Mouse (Mus musculus): ENCODE results near the gene Fam98c. TPM values are rescaled to one million over a fixed set of nuclear protein-coding genes. Genes with fewer than 3 reads are reported as not detected.
"Not testable (repeated sequence)": the region's sequence is repeated elsewhere in the genome, so short reads cannot be mapped to it uniquely, and the experiment has no call there.

Fam98c gene
- 17.7 and 17.8 TPM in 2 replicates for polyA plus RNA-seq (2014; fragmentation: Nextera tagmentation; extraction: Ambion mirVana)

DNA sequence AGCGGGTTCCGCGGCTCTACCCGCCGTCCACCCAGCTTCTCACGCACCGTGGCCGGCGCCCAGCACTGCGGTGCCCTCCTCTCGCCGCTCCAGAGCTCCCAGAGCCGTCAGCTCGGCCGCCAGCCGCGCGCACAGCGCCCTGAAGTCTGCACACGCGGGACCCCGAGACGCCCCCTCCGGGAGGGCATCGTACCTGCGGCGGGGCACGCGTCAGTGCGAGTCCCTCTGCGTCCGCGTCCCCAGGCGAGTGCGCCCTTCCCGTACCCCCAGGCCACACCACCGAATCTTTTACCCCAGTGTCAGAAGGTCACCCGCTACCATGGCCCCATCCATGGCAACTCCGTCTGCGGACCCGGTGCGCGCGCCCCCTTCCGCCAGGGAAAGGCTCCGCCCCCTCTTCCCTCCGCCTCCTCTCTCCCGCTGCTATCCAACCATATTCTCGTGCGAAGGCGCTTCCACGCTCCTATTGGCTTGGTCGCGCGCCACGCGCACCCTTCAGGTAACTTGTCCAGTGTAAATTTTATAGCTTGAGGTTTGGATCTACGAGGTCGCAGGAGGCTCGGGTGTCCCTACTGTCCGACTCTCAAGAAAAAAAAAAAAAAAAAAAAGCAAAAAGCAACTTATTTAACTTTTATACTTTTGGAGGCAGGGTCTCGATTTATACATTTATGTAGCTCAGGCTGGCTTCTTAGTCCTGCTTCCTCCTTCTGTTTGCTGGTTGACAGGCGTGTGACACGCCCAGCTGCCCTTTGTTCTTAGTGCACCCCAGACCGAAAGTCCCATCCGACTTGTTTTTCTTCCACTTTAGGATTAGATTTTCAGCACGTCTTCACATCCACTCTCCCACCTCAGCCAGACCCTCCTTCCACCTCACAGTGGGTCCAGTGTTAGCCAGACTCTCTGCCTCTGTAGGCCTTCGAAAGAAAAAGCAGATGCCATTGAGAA is at the start of gene Fam98c:
Gene Fam98c, minus strand, starts transcription at position 397 of the 945 bp plus-strand sequence.
- no peaks in the 10 kb centered on the region for H3K9me3 ChIP-seq (ENCODE audit: control insufficient read depth, low read depth, low read length)
- peak within 1 kb of the TSS; percentile 95 for H3K4me2 ChIP-seq (replicated peaks; ENCODE audit: low read depth, low read length)
- H3K27me3 ChIP-seq (ENCODE audit: control insufficient read depth, insufficient read depth, low read length): 0 out of 2 replicates have a peak, but pooled peaks cover 6% of the 10 kb centered on the region
- H3K4me3 ChIP-seq (ENCODE audit: low read depth, low read length): peak within 1 kb of the TSS; percentile 85
- 3% methylated on average over 61 of the region's 68 CpGs for WGBS
- ATAC-seq (ENCODE audit: insufficient number of reproducible peaks, insufficient read depth, low FRiP score, low read depth): peak; percentile 81
- H3K27ac ChIP-seq (ENCODE audit: low read length): peak within 1 kb of the TSS; percentile 85; the same call in 1 of the 2 replicates
- peak within 1 kb of the TSS; percentile 61 for H3K9ac ChIP-seq (replicated peaks; ENCODE audit: low read depth, low read length)
- H3K4me1 ChIP-seq (ENCODE audit: control insufficient read depth, insufficient read depth, low read length): peaks cover 7% of the 10 kb centered on the region; the same call in 1 of the 2 replicates
- no peaks in the 10 kb centered on the region for H3K36me3 ChIP-seq (ENCODE audit: control insufficient read depth, insufficient read depth, low read length)

DNA sequence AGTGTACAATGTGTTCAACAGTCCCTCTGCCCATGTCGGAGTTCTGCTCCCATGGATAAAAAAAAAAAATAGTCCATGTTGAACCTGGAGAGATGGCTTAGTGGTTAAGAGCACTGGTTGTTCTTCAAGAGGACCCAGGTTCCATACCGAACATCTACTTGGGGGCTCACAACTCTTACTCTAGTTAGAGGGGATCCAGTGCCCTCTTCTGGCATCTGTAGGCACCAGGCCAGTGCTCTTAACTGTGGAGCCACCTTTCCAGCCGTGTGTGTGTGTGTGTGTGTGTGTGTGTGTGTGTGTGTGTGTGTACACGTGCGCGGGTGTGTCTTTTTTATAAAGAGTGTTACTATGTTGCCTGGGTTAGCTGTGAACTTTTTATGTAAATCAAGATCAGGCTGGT is 46.5 kb upstream of the Fam98c start:
- H3K4me3 ChIP-seq (ENCODE audit: low read depth, low read length): no peak overlapping the region
- no peaks in the 10 kb centered on the region for H3K36me3 ChIP-seq (ENCODE audit: control insufficient read depth, insufficient read depth, low read length)
- WGBS: 77% methylated on average over 6 of the region's 6 CpGs
- no peaks in the 10 kb centered on the region for H3K27me3 ChIP-seq (ENCODE audit: control insufficient read depth, insufficient read depth, low read length)
- H3K4me1 ChIP-seq (ENCODE audit: control insufficient read depth, insufficient read depth, low read length): no peaks in the 10 kb centered on the region
- no peak for ATAC-seq (ENCODE audit: insufficient number of reproducible peaks, insufficient read depth, low FRiP score, low read depth)
- no peaks in the 10 kb centered on the region for H3K9me3 ChIP-seq (ENCODE audit: control insufficient read depth, low read depth, low read length)
- no peak overlapping the region for H3K27ac ChIP-seq (ENCODE audit: low read length)
- no peak overlapping the region for H3K4me2 ChIP-seq (replicated peaks; ENCODE audit: low read depth, low read length)
- no peak overlapping the region for H3K9ac ChIP-seq (replicated peaks; ENCODE audit: low read depth, low read length)

DNA sequence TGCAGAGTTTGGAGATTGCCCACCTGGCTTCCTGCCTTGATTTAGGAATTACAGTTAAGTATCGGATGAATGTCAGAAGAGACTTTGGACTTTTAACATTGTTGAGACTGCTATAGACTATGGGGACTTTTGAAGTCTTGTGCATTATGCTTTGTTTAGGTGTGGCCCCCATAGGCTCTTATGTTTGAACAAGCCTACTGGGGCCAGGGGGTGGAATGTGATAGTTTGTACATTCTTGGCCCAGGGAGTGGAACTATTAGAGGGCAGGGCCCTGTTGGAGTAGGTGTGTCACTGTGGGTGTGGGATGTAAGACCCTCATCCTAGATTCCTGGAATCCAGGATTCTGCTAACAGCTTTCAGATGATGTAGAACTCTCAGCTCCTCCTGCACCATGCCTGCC is 38.2 kb upstream of the Fam98c start:
- H3K4me2 ChIP-seq (replicated peaks; ENCODE audit: low read depth, low read length); H3K4me1 ChIP-seq (ENCODE audit: control insufficient read depth, insufficient read depth, low read length); H3K27ac ChIP-seq (ENCODE audit: low read length); H3K27me3 ChIP-seq (ENCODE audit: control insufficient read depth, insufficient read depth, low read length); H3K4me3 ChIP-seq (ENCODE audit: low read depth, low read length); H3K36me3 ChIP-seq (ENCODE audit: control insufficient read depth, insufficient read depth, low read length); H3K9ac ChIP-seq (replicated peaks; ENCODE audit: low read depth, low read length); H3K9me3 ChIP-seq (ENCODE audit: control insufficient read depth, low read depth, low read length): not testable (repeated sequence)
- 0 out of 2 replicates have a peak, but pooled peaks have one; percentile 53 for ATAC-seq (ENCODE audit: insufficient number of reproducible peaks, insufficient read depth, low FRiP score, low read depth)
- 78% methylated on average over 1 of the region's 1 CpGs for WGBS

DNA sequence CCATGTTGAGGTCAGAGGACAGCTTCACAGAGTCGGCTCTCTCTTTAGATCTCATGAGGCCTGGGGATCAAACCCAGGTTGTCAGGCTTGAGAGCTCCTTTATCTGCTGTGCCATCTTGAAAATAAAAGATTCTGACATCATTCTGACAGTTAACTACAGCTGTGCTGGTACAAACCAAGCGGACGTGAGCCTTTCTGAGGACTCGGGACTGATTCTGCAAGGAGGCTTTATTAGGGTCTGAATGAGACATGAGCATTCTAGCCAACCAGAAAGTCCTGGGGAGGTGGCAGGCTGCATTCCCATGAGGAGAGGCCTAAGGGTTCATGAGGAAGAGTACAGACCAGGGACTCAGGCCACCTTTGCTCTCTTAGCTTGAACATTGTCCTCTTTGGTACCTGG is 25.3 kb upstream of the Fam98c start:
- not testable (repeated sequence) for H3K36me3 ChIP-seq (ENCODE audit: control insufficient read depth, insufficient read depth, low read length); H3K9ac ChIP-seq (replicated peaks; ENCODE audit: low read depth, low read length); H3K4me2 ChIP-seq (replicated peaks; ENCODE audit: low read depth, low read length); H3K4me1 ChIP-seq (ENCODE audit: control insufficient read depth, insufficient read depth, low read length); H3K9me3 ChIP-seq (ENCODE audit: control insufficient read depth, low read depth, low read length); H3K27ac ChIP-seq (ENCODE audit: low read length); H3K4me3 ChIP-seq (ENCODE audit: low read depth, low read length); ATAC-seq (ENCODE audit: insufficient number of reproducible peaks, insufficient read depth, low FRiP score, low read depth); H3K27me3 ChIP-seq (ENCODE audit: control insufficient read depth, insufficient read depth, low read length)
- 85% methylated on average over 4 of the region's 4 CpGs for WGBS

DNA sequence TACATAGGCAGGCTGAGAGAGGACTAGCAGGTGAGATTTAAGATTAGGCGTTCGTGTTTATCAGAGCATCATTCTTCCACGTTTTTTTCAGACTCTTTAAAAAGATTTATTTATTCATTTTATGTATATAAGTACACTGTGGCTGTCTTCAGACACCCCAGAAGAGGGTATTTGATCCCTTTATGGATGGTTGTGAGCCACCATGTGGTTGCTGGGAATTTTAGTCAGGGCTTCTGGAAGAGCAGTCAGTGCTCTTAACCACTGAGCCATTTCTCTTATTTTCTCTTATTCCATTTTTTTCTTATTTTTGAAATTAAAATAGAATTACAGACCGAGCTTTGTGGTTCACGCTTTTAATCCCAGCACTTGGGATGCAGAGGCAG is 24.8 kb upstream of the Fam98c start:
- Histone ChIP-seq H3K27ac (ENCODE audit: low read length) (no peak overlapping the region; the same call in 1 of the 2 replicates), H3K36me3 (ENCODE audit: control insufficient read depth, insufficient read depth, low read length) (peaks cover 11% of the 10 kb centered on the region), H3K9me3 (ENCODE audit: control insufficient read depth, low read depth, low read length) (no peaks in the 10 kb centered on the region), H3K4me2 (replicated peaks; ENCODE audit: low read depth, low read length) (peak overlapping the region; percentile 31), H3K4me1 (ENCODE audit: control insufficient read depth, insufficient read depth, low read length) (peaks cover 10% of the 10 kb centered on the region), H3K4me3 (ENCODE audit: low read depth, low read length) (peak overlapping the region; percentile 91), H3K27me3 (ENCODE audit: control insufficient read depth, insufficient read depth, low read length) (no peaks in the 10 kb centered on the region), H3K9ac (replicated peaks; ENCODE audit: low read depth, low read length) (no peak overlapping the region)
- ATAC-seq (ENCODE audit: insufficient number of reproducible peaks, insufficient read depth, low FRiP score, low read depth): no peak
- WGBS: 41% methylated on average over 5 of the region's 5 CpGs

DNA sequence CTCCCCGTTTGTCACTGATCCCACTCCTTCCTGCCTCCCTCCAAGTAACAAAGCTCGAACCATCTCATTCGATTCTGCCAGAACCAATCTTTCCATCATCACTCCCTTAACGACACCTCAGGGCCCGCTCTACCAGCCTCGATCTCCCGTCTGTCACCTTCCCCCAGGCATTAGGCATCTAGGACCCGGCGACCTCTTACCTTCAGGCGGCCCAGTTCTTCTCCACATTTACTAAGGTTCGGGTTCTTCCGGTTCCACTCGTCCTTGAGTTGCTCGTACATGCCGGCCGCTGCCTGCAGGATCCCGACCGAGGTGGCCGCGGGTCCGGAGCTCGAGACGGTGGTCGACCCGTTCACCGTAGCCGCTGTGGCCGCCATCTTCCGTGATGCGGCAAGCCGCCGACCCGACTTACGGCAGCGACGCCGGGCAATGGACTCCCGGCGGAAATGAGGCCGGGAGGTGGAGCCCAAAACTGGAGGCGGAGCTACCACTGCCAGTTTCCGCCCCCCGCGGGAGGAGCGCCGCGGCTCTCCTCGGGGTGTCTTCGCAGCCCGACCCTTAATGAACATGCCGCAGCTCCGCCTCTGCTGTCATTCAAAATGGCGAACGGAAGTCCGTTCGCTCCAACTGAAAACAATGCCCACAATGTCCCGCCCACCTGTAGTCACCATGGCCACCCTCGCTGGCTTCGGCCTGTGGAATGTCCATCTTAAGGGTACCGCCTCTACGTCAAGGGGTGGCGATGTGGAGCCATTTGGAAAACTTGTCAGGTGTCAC is 24.2 kb upstream of the Fam98c start, which contains the start of gene Psmd8:
Gene Psmd8, minus strand, starts transcription at position 625 of the 777 bp plus-strand sequence.
- peaks cover 17% of the 10 kb centered on the region for H3K36me3 ChIP-seq (ENCODE audit: control insufficient read depth, insufficient read depth, low read length)
- peak; percentile 95 for ATAC-seq (ENCODE audit: insufficient number of reproducible peaks, insufficient read depth, low FRiP score, low read depth)
- H3K27ac ChIP-seq (ENCODE audit: low read length): peak within 1 kb of the TSS; percentile 70; the same call in 1 of the 2 replicates
- WGBS: under 1% methylated on average over 62 of the region's 62 CpGs
- H3K4me2 ChIP-seq (replicated peaks; ENCODE audit: low read depth, low read length): peak within 1 kb of the TSS; percentile 91
- no peaks in the 10 kb centered on the region for H3K9me3 ChIP-seq (ENCODE audit: control insufficient read depth, low read depth, low read length)
- H3K4me3 ChIP-seq (ENCODE audit: low read depth, low read length): peak within 1 kb of the TSS; percentile 91
- H3K27me3 ChIP-seq (ENCODE audit: control insufficient read depth, insufficient read depth, low read length): no peaks in the 10 kb centered on the region
- H3K9ac ChIP-seq (replicated peaks; ENCODE audit: low read depth, low read length): peak within 1 kb of the TSS; percentile 78
- peaks cover 10% of the 10 kb centered on the region for H3K4me1 ChIP-seq (ENCODE audit: control insufficient read depth, insufficient read depth, low read length)

DNA sequence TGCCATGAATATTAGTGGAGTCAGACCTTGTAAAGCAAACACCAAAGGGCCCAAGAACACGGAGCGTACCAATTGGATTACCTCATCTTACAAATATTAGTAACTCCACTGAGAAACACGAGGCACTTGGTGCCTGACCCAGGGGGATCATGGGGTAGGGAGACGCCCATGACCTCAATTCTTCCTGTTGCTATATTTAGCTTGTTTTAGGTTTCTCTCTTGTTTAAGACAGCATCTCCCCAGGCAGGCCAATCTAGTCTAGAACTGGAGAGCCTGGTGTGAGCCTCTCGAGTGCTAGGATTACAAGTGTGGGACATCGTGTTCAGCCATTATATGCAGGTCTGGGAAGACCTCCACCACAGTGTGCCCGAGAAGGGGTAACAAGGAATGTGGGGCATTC is 23.3 kb upstream of the Fam98c start:
- Histone ChIP-seq H3K4me3 (ENCODE audit: low read depth, low read length) (peak overlapping the region; percentile 91), H3K36me3 (ENCODE audit: control insufficient read depth, insufficient read depth, low read length) (peaks cover 27% of the 10 kb centered on the region), H3K4me2 (replicated peaks; ENCODE audit: low read depth, low read length) (peak overlapping the region; percentile 91), H3K9ac (replicated peaks; ENCODE audit: low read depth, low read length) (peak overlapping the region; percentile 78; the same call in 1 of the 2 replicates), H3K27ac (ENCODE audit: low read length) (no peak overlapping the region), H3K4me1 (ENCODE audit: control insufficient read depth, insufficient read depth, low read length) (peaks cover 10% of the 10 kb centered on the region), H3K9me3 (ENCODE audit: control insufficient read depth, low read depth, low read length) (no peaks in the 10 kb centered on the region), H3K27me3 (ENCODE audit: control insufficient read depth, insufficient read depth, low read length) (no peaks in the 10 kb centered on the region)
- WGBS: 31% methylated on average over 7 of the region's 7 CpGs
- no peak for ATAC-seq (ENCODE audit: insufficient number of reproducible peaks, insufficient read depth, low FRiP score, low read depth)

DNA sequence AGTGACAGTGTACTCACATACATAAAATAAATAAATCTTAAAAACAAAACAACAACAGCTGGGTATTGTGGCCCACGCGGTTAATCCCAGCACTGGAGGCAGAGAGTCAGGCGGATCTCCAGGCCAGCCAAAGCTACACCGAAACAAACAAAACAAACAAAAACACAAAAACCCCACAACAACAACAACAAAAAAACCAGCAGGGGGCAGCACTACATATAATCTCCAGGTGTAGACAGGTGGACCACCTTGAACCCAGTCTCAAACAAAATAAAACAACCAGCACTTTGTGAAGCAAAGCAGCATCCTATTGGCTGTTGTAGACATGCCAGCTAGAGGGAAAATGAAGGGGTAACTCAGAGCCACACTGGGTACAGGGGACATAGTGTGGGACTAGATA is 22.1 kb upstream of the Fam98c start:
- no peak for ATAC-seq (ENCODE audit: insufficient number of reproducible peaks, insufficient read depth, low FRiP score, low read depth)
- H3K9ac ChIP-seq (replicated peaks; ENCODE audit: low read depth, low read length): no peak overlapping the region
- H3K27ac ChIP-seq (ENCODE audit: low read length): no peak overlapping the region
- no peak overlapping the region for H3K4me2 ChIP-seq (replicated peaks; ENCODE audit: low read depth, low read length)
- H3K36me3 ChIP-seq (ENCODE audit: control insufficient read depth, insufficient read depth, low read length): peaks cover 38% of the 10 kb centered on the region
- 91% methylated on average over 4 of the region's 4 CpGs for WGBS
- H3K4me3 ChIP-seq (ENCODE audit: low read depth, low read length): no peak overlapping the region
- peaks cover 10% of the 10 kb centered on the region for H3K4me1 ChIP-seq (ENCODE audit: control insufficient read depth, insufficient read depth, low read length)
- no peaks in the 10 kb centered on the region for H3K9me3 ChIP-seq (ENCODE audit: control insufficient read depth, low read depth, low read length)
- H3K27me3 ChIP-seq (ENCODE audit: control insufficient read depth, insufficient read depth, low read length): peaks cover 7% of the 10 kb centered on the region

Data from stomach, embryonic 14.5 days (tissue).